Mouse (Mus musculus) brain, adult 10 weeks (tissue): ENCODE results near the gene Tsen15. TPM values are rescaled to one million over a fixed set of nuclear protein-coding genes. Genes with fewer than 3 reads are reported as not detected.

Source experiments
- polyA plus RNA-seq: library from polyadenylated mRNA; stranded (reverse); fragments of 350-450 nt; fragmentation: Illumina TruSeq; extraction: RNeasy Lipid Tissue Mini Kit (QIAGEN cat#74804); gene quantifications from one replicate; pipeline ENCODE4 v1.2.3, GENCODE M21; 2015; ENCODE audit warnings: low read depth, low replicate concordance

The Tsen15 gene
- 57.6 TPM for polyA plus RNA-seq

DNA sequence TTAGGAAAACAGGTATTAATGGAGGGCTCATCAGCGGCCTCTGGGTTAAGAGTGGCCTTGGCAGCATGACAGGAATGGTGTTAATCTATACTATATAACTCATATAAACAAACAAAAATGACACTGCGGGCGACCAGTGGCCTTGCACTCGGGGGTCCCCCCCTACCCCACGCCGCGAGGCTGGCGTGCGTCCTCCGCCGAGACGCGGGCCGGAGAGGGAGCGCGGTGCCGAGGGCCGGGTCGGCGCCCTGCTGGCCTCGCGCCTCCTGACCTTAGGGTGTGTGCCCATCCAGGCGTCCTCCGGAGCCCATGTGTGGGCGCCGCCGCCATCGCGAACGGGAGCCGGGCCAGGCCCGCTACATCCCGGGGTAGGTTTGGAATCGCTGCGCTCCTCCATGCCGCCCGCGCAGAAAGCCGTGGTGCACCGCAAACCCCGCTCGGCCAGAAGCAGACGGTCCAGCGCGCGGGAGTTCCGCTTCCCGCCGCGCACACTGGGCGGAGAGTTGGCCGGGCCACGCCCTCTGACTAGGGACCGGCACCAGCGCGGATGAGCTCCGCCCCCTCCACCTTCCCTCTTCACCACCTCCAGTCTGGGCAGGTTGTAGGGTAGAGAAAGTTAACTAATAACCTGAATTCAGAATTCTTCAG is at the start of gene Tsen15:
TSS of gene Tsen15 (minus strand) at position 501 of the 648 bp plus-strand sequence.

DNA sequence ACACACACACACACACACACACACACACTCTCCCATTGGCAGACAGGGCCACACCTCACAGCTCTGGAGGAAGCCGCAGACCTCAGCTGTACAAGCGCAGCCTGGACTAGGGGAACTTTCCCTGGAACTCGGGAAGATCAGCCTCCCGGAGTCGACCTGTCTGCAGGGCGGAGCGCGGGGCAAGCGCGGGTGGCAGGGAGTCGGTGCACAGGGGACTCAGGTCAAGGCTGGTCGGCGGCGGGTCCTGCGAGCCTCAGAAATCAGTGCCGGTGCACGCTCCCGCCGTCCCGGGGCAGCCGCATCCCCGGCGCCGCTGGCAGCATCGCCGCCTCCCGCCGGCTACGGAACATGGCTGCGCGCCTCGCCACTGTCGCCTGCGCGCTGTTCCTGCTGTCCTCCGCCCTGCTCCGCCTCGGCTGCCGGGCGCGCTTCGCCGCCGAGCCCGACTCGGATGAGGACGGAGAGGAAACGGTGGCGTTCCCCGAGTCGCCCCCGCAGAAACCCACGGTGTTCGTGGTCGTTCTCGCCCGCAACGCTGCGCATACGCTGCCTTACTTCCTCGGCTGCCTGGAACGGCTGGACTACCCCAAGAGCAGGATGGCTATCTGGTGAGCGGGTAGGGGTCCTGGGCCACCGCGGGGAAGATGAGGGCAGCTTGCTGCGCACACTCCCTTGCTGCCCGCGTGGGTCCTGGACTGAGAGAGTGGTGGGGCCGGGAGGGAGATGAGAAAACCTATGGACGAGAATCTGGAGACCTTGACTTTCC is 13.5 kb upstream of the Tsen15 start, which contains the start of gene Colgalt2:
TSS of gene Colgalt2 (plus strand) at position 41 of the 766 bp plus-strand sequence.

Other genes starting within 250 kb of the Tsen15 start
- 5.1 TPM for gene Colgalt2, start 13.1 kb upstream of the Tsen15 start, polyA plus RNA-seq